Mouse (Mus musculus) telencephalon, adult 2 months (tissue): ENCODE results near the gene Lrp1.

Experiments
- DNase-seq: peaks from one replicate; pipeline ENCODE4 v3.0.0-alpha.2; 2011; ENCODE audit warnings: low read depth, low spot score

The Lrp1 gene

DNA sequence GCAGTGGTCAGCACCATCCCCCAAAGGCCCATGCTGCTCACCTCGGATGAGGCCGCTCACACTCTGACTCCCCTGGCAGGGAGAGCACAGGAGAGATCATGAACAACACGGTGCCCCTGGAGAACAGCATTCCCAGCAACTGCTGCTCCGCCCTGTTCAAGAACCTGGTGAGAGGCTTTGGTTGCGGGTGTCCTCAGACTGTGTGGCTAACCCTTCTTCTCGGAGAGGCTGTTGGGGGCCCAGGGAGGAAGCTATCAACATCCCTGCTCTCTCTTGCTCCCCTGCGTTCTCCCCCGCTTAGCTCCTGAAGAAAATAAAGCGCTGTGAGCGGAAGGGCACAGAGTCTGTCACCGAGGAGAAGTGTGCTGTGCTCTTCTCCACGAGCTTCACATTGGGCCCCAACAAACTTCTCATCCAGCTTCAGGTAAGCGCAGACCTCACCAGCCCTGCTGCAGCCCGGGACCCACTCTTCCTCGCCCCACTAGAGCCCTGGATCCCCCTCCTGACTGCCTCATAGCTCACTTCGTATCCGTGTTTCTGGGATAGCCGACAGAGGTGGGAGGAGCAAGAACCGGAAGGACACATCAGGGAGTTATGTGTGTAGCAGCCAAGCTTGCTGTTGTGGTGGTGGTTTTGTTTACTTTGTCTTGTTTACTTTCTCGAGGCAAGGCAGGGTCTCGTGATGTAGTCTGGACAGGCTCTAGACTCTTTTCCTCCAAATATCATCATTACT, 32.1 kb upstream of the Lrp1 start:
- no peak for DNase-seq

DNA sequence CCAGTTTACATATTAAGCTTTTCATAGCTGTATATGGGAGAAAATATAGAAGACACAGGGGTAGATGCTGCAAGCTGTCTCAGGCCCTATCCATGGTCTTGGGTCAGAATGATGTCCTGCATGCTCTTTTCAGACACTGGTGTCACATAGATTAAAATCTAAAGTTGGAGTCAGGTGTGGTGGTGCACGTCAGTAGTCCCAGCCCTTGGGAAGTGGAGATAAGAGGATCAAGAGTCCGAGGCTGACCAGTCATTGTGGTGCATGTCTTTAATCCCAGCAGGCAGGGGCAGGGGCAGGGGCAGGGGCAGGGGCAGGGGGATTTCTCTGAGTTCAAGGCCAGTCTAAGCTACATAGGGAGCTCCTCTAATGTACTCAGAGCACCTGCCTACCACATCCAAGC, 24.8 kb upstream of the Lrp1 start:
- DNase-seq, result no peak

DNA sequence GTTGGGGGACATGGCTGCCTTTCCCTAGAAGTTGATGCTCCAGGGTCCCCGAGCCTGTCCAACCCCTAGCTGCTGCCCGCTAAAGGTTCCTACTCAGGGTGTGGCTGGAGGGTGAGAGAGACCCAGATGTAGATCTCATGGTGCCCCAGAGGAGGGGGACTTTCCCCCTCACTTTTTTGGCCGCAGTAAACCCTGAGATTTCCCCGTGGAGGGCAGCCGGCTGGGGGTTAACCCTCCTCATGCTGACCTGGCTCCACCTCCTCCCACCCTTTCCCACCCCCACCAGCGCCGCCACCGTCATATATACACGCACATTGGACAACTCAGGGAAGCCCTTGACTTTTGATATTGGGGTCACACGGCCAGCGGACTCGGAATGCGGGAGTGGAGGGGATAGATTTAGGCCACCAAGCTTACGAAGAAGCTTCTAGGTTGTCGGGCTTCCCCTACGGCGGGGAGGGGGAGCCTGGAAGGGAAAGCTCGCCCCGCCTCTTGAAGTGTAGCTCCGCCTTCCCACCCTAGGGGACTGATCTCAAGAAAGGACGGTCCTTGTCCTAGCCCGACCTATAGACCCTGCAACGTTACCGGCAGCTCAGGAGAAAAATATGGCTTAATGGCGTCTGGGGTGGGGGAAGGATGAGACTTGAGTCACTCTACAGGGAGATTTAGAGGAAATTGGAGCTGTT, 22.7 kb upstream of the Lrp1 start:
- DNase-seq, result no peak

DNA sequence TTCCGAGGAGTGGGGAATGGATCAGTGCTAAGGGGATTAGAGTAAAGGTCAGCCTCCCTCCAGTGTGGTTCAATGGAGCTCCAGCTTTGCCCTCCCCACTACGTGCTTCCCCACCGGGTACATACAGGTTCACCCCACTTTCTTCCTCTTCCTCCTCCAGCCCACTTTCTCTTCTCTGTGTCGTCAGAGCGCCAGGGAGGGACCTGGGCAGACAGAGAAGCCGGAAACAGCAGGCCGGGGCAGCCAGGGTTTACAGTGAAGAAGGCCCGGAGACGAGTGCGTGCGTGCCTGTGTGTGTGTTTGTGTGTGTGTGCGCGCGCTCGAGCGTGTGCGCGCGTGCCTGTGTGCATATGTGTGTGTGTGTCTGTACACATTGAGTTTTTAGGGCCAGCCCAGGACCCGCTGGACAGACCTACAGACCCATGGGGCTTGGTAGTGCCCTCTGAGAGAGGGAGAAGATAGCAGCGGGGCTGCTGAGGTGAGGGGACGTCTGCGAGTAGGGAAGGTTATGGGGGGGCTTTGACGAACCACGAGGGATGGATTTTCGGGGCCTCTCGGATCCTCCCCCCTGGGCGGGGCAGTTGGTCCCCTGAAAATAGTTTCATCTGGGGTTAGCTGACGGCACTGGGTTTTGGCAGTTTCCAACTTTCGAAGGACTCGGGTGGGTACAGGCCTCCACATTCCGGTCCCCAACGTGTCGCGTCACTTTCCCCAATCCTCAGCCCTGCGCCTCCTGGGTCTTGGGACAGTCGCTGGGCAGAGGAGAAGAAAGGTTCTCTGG, 22.0 kb upstream of the Lrp1 start, which contains the start of gene Stat6:
Gene Stat6 (plus strand): TSS at position 215 of the 781 bp plus-strand sequence.
- DNase-seq, result no peak

DNA sequence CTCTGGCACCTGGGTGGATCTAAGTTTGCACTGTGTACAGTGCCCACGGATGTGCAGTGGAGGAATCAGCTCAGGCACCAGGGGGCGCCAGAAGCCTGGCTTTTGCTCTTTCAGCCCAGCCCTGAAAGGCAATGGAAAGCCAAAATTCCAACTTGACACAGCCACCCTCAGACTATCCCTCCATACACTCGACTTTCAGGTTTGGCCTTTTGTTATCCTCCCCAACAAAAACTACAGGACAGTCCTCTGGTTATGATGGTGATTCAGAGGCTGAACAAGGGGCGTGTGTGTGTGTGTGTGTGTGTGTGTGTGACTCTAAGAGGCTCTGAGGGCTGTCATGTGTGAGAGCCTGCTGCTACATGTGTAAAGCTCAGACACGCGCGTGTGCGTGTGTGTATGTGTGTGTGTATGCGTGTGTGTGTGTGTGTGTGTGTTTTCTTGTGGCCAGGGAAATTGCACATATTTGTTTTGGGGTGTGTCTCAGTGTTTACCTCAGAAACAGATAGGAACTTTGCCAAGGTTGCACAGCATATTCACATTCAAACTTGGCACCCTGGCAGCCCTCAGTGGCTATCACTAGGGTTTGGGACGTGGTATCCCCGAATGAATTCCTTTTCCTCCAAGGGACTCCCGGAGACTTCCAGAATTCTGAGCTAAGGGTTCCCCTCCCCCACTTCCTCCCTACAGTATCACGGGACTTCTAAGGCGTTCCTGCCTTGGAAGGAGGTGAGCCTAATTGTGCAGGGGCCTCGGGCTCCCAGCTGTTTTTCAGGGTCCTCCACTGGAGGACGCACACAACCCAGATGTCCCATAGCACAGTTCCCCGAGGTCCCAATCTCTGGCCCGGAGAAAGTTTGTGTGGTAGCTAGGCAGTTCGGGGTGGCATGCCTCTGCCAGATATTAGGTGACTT, 21.2 kb upstream of the Lrp1 start:
- DNase-seq, result no peak

DNA sequence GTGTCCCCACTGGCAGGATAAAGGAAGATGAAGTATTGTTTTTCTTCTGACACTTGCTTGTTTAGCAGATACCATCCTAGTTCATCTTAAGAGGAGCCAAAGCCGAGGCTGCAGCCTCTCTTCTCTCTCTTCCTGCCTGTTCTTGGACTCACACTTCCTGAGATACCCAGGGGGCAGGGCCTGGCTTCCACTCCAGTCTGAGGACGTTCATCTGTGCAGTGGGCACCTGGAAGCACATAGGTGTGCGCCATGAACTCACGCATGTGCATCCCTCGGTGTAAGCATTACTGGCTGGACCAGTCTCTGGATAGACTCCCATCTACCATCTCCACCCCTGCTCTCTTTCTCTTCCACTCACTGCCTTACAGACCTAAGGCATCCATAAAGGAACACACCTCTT, 19.5 kb upstream of the Lrp1 start:
- no peak for DNase-seq

DNA sequence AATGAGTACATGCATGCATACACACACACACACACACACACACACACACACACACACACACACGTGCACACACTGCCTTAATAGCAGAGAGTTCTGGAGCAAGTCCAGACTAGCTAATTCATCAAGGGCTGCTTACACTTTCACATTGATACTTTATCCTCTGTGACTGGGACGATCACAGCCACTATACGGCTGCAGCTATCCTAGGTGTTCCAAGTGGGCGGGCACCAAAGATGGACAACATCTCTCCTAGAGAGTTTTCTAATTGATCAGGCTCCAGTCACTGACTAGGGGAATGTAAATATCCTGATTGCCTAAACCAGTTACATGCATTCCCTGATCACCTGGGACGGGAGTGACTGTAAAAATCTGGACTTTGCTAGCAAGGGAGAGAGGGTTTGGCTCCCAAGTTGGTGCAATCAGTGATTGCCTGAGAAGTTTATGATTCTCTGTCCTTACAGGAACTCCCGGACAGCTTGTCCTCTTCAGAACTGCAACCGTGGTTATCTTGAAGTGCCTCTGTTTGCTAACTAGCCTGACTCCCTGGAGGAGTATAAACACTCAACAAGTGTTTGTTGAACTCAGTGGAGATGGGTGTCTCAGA, 11.8 kb upstream of the Lrp1 start:
- no peak for DNase-seq

DNA sequence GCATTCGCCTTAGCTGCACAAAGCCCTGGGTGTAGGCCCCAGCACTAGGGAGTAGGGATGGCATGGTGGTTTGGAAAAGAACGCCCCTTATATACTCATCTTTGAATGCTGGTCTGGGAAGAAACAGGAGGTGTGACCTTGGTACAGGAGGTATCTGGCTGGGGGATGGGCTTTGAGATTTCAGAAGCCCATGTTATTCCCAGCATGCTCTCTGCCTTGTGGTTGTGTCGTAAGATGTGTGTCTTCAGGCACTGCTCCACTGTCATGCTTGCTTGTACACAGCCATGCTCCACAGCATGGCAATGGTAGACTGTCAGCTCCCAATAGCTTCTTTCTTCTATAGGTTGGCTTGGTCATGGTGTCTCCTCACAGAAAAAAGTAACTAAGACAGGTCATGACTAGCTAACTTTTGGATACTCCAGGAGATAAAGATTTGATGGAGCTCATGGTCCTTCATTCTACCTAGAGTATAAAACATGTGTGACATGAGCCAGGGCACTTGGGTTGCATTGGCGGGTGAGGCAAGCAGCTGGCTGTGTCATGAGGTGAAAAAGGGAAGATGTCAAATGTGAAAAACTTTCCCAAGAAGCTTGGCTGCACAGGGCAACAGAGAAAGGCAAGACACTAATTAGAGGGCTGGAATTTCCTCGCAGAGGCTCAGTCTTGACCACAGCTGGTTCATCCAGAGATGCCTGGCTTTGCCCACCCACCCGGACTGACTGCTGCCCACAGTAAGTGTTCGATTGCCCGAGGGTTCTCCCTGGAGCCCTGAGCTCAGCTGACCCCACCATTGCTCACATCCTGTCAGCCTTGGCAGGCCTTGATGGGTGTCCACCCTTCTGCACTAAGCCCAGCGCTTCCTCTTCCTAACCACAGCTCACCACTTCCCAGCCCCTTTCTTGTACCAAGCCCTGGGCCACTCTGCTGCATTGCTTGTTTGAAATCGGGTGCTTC, 10.6 kb upstream of the Lrp1 start:
- no peak for DNase-seq

DNA sequence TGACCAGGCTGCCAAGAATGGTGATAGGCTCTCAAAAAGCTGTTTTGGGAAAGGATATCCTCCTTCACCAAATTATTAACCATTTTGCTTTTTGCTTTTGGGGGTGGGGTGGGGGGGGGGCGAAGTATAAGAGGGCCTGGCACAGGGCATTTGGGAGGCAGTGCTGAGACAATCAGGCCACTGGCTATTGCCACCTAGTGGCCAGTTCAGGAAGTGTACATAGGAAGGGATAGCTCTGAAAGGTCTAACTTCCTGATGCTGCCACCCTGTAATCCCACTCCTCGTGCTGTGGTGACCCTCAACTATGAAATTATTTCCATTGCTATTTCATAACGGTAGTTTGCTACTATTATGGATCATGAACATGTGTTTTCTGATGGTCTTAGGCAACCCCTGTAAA, 5.5 kb upstream of the Lrp1 start:
- no peak for DNase-seq

DNA sequence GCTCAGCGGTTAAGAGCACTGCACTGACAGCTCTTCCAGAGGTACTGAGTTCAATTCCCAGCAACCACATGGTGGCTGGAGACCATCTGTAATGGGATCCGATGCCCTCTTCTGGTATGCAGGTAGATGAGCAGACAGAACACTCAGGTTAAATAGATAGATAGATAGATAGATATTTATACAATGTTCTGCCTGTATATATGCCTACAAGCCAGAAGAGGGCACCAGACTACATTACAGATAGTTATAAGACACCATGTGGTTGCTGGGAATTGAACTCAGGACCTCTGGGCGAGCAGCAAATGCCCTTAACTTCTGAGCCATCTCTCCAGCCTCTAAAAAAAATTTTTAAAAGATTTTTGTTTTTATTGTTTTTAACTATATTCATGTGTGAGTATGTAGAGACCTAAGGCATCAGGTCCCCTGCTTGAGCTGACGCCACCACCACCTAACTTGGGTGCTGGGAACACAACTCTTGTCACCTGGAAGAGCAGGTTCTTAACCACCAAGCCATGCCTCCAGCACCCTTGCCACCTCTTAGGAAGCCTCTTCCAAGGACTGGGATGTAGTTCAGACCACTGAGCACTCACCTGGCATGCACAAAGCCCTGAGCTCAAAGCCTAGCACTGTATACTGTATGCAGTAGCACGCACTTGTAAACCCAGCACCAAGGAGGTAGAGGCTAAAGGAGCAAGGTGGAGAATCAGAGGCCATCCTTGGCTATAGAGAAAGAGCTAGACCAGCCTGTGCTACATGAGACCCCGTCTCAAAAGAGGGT, 2.7 kb upstream of the Lrp1 start:
- DNase-seq, result no peak

DNA sequence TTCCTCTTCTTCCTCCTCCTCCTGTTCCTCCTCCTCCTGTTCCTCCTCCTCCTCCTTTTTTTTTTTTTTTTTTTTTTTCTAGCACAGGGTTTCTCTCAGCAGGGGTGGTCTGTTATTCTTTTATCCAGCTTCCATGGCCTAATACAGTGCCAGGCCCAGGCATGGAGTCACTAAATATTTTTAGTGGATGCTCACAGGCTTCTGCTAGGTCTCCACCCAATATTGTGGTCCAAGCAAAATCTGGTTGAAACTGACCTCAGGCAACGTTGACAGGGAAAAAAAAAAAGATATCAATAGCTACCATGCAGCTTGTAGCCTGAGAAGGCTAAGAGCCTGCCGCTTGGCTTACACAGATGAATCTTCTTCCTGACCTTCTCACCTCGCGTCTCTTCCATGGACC, 1.7 kb upstream of the Lrp1 start:
- no peak for DNase-seq

DNA sequence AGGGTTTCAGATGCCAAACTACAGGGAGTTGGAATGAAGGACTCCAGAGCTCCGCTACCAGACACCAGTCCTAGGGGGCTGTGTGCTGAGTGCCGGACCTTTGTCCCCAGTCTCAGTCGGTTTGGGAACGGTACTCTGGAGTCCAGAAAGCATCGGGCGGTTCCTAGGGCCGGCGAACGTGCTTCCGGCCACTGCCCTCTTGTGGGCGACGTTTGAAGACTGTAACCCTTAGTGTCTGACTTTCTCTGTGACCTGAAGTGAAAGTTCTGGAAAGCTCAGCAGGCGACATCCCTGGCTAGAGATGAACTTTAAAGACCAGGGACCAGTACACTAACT, 1.1 kb upstream of the Lrp1 start:
- DNase-seq, result no peak

DNA sequence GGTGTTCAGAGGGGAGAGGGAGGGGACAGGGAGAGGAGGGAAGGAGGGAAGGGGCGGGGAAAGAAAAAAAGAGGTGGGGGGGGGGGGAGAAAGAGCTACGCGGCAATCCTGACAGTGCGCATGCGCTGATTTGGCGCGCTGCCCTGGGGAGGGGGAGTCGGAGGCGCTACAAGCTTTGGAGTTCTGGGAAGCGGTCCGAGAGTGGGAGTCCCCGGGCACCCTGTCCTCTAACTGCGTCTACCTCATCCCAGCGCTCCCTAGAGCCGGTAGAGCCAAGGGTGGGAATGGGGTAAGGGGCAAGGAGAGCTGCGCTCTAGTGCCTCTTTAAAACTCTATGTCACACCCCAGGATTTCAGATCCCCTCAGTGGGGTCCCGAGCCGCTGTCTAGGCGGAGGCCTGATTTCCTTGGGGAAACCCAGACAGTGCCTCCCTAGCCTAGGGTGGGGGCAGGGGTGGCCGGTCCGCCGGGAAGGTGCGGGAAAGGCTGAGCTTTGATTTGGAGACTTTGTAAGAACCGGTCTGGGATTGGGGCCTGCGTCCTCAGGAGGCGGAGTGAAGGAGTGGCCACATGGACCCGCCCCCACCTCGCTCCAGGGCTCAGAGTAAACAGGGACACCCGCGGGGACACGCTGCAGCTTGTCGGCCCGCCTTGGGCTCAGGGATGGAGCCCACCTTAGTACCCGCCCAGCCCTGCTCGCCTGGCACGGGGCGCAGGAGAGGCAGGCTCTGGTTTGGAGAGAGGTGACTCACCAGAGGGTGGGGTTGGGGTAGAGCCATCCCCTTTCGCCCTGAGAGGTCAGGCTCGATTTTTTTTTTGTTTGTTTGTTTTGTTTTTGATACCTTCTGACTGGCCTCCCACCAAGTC, 476 bp upstream of the Lrp1 start:
- DNase-seq, result peak; percentile 87

DNA sequence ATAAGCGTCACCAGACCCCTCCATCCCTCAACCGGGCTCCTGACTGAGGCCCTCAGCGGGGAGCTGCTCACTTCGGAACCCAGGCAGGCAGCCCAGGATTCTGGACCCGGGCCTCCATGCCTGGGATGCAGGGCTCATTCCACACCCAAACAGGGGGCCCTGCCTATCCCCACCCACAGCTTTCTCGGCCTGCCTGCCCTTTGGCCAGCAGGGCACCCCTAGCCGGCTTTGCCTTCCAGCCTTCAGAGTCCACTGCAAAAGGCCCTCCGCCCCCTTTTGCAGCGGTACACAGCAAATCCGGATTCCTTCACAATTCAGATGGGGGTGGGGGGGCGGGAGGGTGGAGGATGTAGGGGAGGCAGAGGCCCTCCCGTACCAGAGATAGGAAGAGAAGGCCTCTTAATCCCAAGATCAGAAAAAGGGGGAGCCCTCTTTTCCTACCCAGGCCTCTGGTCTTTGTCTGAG, 975 bp downstream of the Lrp1 start:
- no peak for DNase-seq

DNA sequence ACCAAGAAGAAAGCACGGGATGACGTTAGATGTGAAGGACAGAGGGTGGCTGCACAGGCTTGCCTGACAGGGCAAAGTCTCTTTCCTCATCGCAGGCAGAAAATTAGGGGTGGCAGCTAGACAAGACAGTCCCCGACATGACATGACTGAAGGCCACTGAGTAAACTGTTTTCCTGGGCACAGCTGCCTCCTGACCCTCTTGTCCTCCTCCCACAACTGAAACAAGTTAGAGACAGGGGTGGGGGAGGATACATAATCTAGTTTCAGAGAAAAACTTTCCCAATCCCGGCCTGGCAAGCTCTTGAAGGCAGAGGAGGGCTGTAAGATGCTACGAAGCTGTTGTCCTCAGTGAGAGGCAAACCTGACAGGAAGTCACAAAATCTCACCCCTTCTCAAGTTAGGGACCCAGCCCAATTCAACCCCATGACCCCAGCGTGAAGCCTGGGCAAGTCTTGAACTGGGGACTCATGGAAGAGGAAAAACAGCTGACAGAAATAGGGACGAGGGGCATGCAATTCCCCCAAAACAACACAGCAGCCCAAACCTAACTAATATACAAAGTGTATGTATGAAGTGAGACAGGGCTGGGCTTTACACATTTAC, 1.7 kb downstream of the Lrp1 start:
- no peak for DNase-seq

DNA sequence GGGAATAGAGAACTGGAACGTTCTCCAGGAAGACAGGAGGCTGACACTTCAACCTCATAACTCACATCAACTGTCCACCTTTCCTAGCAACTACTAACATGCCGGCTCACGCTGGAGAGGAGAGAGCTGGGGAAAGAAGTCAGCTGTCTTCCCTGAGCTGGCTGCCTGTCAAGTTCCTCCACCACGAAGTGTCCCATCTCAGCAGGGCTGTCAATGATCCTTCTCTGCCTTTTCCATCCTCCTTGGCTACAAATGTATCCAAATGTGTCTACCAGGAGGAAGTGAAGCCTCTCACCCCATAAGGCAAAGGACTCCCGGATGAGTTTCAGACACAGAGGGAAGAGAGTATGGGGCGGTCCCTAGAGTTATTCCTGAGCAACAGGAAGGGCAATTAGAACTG, 2.8 kb downstream of the Lrp1 start:
- no peak for DNase-seq

DNA sequence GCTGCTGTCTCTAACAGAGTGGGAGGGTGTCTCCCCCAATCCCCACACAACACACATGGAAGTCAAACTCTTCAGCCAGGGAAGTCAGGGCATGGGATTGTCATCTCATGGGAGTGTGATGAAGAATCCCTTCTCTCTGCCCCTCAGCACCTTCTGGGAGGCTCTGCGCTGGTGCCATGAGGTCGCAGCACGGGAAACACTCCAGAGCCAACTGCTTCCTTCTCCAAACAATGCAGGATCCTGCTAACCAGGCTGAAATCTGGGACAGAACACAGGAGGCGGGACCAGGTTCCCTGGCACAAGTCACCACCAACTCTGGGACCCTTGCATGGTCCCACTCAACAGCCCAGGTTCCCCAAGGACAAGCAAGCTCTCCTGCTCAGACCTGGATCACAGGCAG, 3.7 kb downstream of the Lrp1 start:
- DNase-seq, result no peak

DNA sequence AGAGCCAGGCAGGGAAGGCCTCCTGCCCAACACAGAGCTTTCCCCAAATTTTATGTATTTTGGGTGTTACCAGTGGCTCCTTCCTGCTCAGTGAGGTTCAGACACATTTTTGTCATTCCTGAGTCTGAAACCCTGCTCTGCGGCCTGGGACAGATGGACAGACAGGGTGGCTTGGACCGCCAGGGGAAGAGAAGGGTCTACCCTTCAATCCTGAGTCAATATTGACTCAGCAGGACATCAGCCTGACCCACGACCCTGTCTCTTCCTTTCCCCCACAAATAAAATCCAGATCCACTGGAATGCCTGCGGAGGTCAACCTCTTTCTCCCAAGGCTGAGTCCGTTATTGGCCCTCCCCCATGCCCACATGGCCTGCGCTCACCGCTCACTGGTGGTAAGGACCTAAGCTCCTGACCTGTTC, 4.7 kb downstream of the Lrp1 start:
- DNase-seq, result no peak
